ENCODE assay signal across 22 mouse cellular contexts in genomic region chr2:5358049-5358448, GRCm38 (mm10).
"Had no signal": no experiment of that assay in that cellular context is flagged by ENCODE, and none has a peak within 500 bp of the region (broad histone marks: within the 10 kb centered on the region; RNA-seq: fewer than 3 reads in every experiment).

No protein-coding gene starts in this region.

- H3K27ac ChIP-seq: heart, embryonic 10.5 days; hindbrain, embryonic 13.5 days; hindbrain, embryonic 15.5 days; hindbrain, postnatal 0 days; kidney, embryonic 15.5 days; kidney, postnatal 0 days; limb, embryonic 10.5 days; limb, embryonic 12.5 days; liver, embryonic 13.5 days; liver, embryonic 15.5 days had no signal

- DNase-seq: gastrocnemius, postnatal 14 days; gastrocnemius, postnatal 36 days; heart, adult 18-20 months; heart, postnatal 14 days; heart, postnatal 36 days; kidney, adult 11 months; kidney, adult 2 months; kidney, adult 9 months; kidney, postnatal 14 days; kidney, postnatal 36 days; liver; liver, embryonic 13.5 days had no signal

- H3K4me3 ChIP-seq: heart, embryonic 10.5 days; heart, embryonic 12.5 days; hindbrain, embryonic 13.5 days; hindbrain, embryonic 15.5 days; kidney, embryonic 15.5 days; limb, embryonic 10.5 days; limb, embryonic 12.5 days; liver, embryonic 13.5 days; liver, embryonic 15.5 days had no signal
